Mouse (Mus musculus) 3134 (cell line): ENCODE measurements around the gene Nabp2.

ENCODE experiments used
- DNase-seq: peaks from one replicate; pipeline ENCODE4 v3.0.0-alpha.2; 2011; ENCODE audit warnings: low spot score; ENCODE audit not compliant: insufficient read length; ENCODE audit errors: extremely low read depth

Nabp2 gene

DNA sequence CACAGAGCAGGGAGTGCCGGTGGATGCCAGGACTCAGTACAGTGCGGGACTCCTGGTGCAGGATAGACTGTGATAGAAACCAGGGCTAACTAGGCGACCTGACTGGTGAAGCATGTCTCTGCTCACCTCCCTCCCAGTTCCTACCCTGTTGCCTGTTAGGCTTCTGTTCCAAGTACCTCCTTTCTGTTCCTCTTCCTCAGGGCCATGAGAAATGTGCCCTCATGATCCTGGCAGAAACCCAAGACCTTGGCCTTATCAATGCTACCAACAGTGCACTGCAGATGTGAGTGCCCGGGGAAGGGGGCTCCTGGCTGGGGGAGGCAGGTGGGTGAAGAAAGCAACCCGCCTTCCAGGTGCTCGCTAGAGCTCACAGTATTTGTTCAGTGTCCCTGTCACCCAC, 21.7 kb downstream of the Nabp2 start:
- no peak for DNase-seq

DNA sequence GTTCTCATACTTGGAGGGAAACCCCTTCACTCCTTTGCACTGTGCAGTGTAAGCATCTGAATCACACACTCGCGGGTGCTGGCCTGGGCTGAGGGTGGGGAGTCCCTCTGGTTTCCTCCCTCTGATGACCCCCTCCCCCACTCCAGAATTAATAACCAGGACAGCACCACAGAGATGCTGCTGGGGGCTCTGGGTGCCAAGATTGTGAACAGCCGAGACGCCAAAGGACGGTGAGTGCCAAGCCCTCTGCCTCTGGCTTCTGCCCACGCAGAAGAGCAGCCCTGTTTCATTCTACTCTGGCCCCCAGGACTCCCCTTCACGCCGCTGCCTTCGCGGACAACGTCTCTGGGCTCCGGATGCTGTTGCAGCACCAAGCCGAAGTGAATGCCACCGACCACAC, 22.4 kb downstream of the Nabp2 start:
- DNase-seq = no peak

DNA sequence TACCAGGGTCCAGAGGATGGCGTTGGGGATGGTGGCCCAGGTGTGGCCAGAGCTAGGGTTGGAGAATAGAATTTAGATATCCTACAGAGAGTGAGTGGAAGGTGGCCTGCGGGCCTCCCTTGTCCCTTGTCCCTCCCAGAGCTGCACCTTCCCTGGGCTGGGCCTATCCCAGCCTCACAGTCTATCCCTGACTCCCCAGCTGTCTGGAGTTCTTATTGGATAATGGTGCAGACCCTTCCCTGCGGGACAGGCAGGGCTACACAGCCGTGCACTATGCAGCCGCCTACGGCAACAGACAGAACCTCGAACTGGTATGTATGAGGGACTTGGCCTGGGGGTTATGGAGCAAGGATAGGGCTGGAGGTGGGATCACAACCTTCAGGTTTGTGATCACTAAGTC, 25.4 kb downstream of the Nabp2 start:
- no peak for DNase-seq

DNA sequence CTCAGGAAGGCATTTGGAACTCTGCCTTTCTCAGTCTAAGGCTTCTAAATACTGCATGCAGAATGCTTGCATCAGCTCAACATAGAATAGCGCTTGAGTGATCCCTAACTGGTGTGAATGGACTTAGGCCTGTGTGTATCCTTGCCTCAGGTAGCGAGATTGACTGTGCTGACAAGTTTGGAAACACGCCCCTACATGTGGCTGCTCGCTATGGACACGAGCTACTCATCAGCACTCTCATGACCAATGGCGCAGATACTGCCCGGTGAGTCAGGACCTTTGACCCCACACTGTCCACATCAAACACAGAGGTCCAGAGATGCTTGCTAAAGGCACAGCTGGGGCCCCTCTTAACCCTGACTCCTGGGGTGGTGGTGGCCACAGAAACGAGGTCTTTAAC, 28.8 kb downstream of the Nabp2 start:
- DNase-seq = no peak

DNA sequence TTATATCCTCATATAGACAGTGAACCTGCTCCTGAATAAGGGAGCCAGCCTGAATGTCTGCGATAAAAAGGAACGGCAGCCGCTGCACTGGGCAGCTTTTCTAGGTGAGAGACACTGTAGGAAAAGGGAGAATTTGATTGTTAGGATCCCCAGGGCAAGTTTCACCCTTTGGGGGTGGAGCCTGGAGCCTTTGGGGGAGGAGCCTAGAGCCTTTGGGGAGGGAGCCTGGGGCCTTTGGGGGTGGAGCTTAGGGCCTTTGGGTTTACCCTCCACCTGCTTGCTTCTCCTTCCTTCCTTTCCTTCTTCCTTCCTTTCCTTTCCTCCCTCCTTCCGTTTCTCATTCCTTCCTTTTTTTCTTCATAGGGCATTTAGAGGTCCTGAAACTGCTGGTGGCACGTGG, 30.7 kb downstream of the Nabp2 start:
- no peak for DNase-seq

DNA sequence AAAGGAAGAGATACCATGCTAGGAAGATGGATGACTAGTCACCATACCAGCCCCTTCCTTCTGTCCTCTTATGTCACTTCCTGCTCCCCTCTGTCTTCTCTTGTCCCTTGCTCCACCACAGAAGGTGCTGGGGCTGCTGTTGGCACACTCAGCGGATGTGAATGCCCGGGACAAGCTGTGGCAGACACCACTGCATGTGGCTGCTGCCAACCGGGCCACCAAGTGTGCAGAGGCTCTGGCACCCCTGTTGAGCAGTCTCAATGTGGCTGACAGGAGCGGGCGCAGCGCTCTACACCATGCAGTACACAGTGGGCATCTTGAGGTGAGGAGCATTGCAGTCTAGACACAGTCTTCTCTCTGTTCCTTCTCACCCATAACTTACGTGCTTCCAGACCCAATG, 32.0 kb downstream of the Nabp2 start:
- no peak for DNase-seq

DNA sequence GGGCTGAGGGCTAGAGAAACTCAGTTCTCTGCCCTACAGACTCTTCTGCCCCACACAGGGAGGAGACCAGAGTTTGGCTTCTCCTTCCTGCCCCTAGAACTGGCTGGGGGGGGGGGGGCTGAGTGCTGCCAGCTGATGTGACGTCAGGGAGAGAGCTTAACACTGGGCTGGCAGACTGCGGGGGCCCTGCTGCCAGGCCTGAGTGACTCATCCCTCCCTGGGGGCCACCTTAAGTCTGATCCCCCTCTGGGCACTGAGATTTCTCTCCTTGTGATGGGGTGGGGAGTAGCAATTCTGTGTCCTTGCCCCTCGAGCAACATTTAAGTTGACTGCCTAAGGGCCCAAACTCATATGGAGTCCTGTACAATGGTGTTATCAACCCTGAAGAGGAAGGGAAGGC, 32.8 kb downstream of the Nabp2 start:
- peak; percentile 63 for DNase-seq

DNA sequence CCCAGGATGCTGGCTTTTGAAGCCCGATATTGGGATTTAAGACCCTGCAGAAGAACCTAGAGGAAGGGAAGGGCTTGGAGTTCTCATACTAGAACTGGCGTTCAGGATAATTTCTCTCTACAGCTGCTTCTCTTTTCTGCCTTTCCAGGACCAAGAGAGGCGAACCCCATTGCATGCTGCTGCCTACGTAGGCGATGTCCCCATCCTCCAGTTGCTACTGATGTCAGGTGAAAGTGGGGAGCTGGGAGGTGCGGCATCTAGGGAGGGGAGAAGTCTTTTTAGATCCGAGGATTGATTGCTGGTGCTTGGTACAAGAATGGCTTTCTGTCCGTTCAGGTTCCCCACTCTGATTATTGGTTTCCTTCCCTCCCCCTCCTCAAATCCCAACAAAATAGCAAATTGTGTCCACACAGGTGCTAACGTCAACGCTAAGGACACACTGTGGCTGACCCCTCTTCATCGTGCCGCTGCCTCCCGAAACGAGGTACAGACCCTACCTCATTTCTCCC, 33.3 kb downstream of the Nabp2 start:
- DNase-seq = no peak

DNA sequence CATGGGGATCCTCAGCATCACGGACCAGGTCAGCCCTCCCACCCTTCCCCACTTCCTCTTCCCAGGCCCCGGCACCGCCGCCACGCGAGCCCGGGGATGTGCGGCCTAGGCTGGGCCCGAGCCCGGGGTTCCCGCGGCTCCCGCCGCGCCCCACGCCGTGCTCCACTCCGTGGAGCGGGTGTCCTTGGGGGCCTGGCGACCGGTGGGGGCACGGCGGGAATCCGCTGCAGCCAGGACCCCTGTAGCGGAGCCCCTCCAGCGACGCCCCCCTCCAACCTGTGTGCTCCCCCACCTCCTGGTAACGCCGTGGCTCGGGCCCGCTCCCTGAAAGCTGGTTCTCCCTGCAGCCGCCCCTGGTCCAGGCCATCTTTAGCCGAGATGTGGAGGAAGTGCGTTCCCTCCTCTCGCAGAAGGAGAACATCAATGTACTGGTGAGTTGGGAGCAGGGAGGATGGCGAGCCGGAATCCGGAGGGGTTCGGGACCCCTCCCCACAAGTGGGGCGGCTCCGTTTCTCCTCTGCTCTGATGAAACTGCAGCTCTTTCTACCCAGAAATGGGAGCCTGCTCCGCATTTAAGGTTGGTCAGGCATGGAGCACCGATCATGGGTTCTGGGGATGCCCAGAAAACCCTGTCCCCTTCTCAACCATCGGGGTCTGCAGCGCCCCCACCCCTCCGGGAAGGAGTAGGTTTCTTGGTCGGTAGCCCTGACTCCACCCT, 33.9 kb downstream of the Nabp2 start:
- DNase-seq = peak; percentile 66

DNA sequence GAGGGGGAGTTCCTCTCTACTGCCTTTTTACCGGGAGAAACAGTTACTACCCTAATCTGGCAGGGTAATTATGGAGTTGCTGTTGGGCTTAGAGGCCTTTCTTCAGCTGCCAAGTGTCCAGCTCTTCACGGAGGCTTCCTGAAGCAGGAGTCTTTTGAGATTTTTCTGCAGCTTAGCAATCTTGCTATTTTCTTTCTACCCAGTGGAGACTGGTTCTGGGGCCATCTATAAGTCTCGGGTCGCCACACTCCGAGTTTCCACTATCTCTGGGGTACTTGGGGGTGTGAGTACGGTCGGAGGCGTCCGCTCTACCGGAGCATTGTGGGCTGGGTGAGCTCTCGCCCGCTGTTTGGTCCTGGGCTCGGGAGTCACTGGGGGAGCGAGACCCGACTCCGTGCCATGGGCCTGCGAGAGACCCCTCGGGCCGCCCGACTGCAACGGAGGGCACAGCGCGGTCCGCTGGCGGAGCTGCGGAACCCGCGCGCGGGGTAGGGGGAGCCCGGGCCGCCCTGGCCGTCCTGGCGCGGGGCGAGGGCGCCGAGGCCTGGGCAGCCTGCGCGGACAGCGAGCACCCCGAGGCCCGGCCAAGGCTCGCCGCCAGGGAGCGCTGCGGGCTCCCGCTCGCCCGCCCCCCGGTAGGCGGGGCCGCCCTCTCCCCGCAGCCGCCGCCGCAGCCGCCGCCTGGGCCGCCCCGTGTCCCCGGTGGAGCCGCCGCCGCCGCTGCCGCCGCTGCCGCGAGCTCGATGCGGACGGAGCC, 34.7 kb downstream of the Nabp2 start, which contains the start of gene Ankrd52:
TSS of gene Ankrd52 (plus strand) at position 661 of the 757 bp plus-strand sequence.
- DNase-seq = peak; percentile 84

DNA sequence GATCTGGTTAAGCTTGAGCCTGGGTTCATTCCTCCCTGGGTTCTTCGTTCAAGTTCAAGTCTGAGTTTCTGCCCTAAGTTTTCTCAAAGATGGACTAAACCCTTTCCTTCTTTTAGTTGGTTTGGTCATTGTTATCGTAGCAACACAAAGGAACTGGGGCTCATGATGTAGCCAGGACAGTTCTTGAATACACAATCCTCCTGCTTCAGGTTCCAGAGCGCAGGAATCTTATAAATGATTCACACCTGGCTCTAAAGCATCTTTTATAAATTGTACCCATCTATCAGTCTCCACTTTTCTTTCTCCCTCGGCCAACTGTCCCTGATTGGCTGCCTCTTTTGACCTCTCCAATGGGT, 35.2 kb downstream of the Nabp2 start:
- DNase-seq = no peak

DNA sequence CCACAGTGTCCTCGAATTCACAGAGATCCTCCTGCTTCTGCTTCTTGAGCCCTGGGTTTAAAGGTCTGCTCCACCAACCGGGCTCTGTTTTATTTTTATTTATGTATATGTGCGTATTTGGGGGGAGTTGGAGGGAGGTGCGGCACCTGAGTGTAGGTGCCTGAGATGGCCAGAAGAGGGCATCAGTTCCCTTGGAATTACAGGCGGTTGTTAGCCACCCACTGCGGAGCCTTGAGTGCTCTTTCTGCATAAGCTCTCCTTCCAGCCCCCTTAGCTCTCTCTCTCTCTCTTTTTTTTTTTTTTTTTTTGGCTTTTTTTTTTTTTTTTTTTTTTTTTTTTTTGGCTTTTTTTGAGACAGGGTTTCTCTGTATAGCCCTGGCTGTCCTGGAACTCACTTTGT, 36.9 kb downstream of the Nabp2 start:
- no peak for DNase-seq

DNA sequence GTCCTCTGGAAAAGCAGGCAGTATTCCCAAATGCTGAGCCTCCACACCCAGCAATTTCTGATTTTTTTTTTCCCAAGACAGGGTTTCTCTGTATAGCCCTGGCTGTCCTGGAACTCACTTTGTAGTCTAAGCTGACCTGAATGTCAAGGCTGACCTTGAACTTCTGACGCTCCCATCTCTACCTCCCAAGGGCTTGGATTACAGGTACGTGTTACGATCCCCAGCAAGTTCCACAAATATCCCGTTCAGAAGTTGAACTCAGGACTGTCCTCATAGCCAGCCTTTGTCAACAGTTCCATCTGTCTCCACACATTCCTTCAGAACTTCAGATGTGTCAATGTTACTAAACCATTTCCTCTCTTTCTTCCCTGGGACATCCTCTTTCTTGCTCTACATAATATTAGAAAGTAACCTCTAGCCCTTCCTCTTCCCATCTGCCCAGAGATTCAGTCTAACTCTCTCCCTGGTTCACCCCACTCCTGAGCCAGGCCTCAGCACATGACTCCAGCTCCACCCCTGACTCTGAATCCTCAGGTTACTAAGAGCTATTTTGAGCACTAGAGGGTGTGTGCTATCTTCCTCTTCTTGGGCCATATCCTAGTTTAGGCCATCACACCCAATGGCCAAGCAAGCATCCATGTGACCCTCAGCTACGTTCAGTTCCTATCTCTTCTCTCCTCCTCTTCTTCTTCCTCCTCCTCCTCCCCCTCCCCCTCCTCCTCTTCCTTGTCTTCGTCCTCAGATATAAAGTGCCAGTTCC, 38.1 kb downstream of the Nabp2 start:
- DNase-seq = no peak

DNA sequence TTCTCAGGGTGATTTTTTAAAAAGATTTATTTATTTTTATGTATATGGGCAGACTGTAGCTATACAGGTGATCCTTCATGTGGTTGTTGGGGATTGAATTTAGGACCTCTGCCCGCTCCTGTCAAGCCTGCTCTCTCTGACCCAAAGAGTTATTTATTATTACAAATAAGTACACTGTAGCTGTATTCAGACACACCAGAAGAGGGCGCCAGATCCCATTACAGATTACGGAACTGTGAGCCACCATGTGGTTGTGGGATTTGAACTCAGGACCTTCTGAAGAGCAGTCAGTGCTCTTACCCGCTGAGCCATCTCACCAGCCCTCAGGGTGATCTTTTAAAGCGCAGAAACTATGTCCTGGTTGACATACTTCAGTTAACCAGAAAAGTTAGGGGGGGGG, 39.1 kb downstream of the Nabp2 start:
- no peak for DNase-seq

DNA sequence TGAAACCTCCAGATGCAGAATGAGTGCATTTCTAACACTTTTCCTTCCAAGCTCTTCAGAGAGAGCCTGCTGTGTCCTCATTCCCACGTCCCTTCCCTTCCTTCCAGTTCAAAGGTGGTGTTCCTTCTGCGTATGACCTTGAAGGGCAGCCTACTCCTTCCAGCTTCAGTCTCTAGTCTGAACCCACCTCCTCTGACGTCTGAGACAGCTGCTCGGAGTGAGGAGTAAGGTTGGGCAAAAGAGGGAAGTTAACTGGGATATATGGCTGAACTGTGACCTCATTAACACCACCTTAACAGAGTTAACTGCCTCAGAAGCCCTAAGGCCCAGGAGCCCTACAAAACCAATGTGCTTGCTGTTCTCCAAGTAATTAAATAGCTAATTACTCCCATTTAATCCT, 40.7 kb downstream of the Nabp2 start:
- no peak for DNase-seq

DNA sequence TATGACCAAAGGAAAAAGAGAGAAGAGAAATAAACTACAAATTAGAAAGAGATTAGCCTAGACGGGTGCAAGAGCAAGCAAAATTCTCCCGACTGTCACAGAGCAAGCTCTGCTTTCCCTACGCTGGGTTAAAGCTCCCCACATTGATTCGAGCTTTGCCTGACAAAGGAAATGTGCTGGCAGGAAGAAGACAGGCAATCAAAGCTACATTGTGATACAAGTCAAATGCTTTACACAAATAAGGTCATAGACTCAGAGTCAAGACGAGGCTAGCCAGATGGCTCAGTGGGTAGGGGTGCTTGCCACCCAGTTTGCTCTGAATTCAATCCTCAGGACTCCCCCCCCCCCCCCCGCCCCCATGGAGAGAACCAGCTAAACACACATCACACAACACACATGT, 41.3 kb downstream of the Nabp2 start:
- DNase-seq = no peak

DNA sequence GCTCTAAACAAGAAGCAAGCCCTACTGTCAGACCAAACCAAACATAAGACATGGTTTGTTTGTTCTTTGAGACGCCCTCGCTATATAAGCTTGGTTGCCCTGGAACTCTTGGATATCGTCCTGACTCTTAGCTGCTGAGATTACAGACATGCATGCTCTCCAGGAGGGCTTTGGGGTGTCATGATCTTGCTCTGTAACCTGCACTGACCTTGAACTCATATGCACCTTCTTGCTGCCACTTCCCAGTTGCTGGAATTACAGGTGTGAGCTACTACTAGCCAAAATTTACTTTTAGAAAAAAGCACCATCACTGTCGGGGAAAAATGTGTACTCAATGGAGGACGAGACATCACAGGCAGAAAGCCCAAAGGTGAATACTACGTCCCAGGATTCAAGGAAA, 41.7 kb downstream of the Nabp2 start:
- DNase-seq = no peak

DNA sequence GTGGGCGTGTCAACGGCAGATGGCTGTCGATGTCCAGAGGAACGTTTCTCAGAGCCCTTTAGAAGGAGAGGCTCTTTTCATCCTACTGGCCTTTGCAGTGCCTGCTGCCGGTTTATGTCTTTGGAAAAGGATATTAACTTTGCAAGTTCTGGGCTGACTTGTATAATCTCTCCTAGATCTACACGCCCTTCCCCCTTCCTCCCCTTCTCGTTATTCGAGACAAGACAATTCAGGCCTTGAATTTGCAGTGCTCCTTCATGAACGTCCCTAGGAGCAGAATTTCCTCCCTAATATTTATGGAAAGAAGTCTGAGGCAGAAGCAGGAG, 42.1 kb downstream of the Nabp2 start:
- no peak for DNase-seq

DNA sequence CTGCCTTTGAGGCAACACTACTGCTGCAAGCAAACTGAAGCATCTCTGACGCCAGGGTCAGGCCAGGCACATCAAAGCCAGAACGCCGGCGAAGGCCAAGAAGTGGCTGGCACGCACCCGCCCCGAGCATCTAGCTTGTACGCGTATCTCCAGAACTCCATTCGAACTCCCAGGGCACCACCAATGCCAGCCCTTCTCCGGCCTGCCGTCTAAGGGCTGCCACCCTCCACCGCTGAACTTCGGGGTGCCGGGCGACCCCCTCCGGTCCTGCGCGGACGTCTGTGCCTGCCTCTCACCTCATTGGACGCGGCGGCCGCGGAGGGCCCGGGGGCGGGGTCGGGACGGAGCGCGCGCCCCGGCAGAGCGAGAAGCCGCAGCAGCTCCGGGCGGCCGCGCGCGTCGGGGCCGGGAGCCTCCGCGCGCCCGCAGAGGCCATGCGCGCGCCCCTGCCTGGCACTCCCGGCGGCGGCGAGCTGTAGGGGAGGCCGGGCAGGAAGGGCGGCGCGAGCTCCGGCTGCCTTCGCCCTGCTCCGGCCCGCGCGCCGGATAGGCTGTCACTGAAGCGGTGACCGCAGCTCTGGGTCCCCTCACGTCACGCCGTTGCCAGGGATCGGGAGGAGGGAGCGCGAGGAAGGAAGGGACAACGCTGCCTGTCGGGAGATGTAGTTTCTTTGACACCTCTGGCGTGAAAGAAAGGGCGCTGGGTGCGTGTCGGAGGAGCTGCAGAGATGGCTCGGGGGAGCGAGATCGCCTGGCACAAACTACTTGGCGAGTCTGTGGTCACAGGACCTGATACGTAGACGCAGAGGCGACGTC, 42.7 kb downstream of the Nabp2 start, which contains the start of gene Coq10a:
TSS of gene Coq10a (minus strand) at position 596 of the 816 bp plus-strand sequence.
- peak; percentile 95 for DNase-seq

DNA sequence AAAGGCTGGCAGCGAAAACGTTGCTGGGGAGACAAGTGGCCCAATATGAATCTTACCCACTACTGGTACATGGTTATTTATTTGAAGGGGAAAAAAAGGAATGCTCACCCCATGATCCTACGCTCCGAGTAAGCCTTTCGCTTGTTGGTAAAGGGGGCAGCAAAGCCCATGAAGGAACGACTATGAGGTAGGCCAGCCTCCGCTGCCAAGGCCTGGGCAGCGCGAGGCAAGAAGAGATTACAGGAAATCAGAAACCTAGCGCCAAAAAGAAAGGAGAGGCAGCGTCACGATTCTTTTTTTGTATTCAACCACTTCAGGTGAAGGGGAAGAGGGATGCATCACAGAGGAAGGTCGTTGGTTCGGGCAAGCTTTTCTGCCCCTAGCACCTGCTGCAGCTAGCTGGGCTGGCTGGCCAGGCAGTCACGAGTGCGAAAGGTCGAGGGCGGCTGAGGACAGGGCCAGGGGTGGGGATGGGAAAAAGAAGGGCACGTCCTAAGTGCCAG, 43.3 kb downstream of the Nabp2 start:
- DNase-seq = no peak

DNA sequence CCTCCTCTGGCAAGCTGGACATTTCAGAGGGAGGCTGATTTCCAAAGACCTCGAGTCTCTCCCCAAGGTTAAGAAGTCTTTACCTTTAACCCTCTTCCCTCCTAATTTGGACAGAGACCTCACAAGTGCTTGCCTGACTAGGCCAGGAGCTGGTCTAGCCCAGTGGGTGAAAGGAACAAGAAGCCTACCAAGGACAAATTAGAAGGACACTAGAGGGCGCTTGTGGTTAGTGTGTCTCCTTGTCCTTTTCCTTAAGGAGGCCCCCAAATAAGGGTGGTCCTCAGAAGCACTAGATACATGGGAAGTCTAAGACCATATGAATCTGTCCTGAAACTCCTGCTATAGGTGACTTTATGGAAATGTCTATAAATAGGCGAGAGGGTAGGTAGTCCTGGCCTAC, 48.7 kb downstream of the Nabp2 start:
- no peak for DNase-seq
